Mouse (Mus musculus): Measurements from ENCODE around the gene Cradd.

- TF ChIP-seq TAL1 (IDR thresholded peaks at IDR 0.05; ENCODE audit: low read length) (no peak), GATA1 (IDR thresholded peaks at IDR 0.05; ENCODE audit: low read length) (no peak)
Measured at GRCm38 (mm10) chr10:95245680-95245982, 78.3 kb downstream of the Cradd start.
